Mouse (Mus musculus): ENCODE data around the gene Actr6. TPM values are rescaled to one million over a fixed set of nuclear protein-coding genes. Genes with fewer than 3 reads are reported as not detected.
"Not testable (repeated sequence)": the region's sequence is repeated elsewhere in the genome, so short reads cannot be mapped to it uniquely, and the experiment has no call there.

The Actr6 gene
- total RNA-seq, 2 experiments from 2014 or later, result 20.6 to 24.5 TPM

GRCm38 (mm10) chr10:89680517-89680916 lies 51.6 kb downstream of the Actr6 start:
- DNase-seq, result no peak

- no peak for DNase-seq
These were observed 52.6 kb downstream of the Actr6 start for GRCm38 (mm10) chr10:89679448-89679847.

- DNase-seq, result no peak
These were observed 54.0 kb downstream of the Actr6 start for GRCm38 (mm10) chr10:89678054-89678453.

GRCm38 (mm10) chr10:89676609-89677008 lies 55.5 kb downstream of the Actr6 start:
- no peak for DNase-seq

- DNase-seq, result not testable (repeated sequence)
These were observed 61.7 kb downstream of the Actr6 start for GRCm38 (mm10) chr10:89670371-89670770.

GRCm38 (mm10) chr10:89667571-89667970 lies 64.5 kb downstream of the Actr6 start:
- no peak for DNase-seq

GRCm38 (mm10) chr10:89665679-89666078 lies 66.4 kb downstream of the Actr6 start:
- no peak for DNase-seq

- no peak for DNase-seq
These were observed 67.0 kb downstream of the Actr6 start for GRCm38 (mm10) chr10:89664977-89665645.

Other genes starting within 250 kb of the Actr6 start
- 10 to 100 TPM; 14.5 to 19.2 TPM for gene Nr1h4, start 198.7 kb downstream of the Actr6 start, total RNA-seq (2021)
- gene Slc17a8, start 111.0 kb downstream of the Actr6 start, total RNA-seq (2021), result 1 to 10 TPM in 1 of 2 experiments, under 1 TPM in 1; 0.33 to 1.0 TPM
- 10 to 100 TPM; 34.2 to 36.9 TPM for gene Scyl2, start 46.0 kb downstream of the Actr6 start, total RNA-seq (2021)
- gene Uhrf1bp1l, start 12.7 kb upstream of the Actr6 start, total RNA-seq (2021), result 10 to 100 TPM; 47.1 to 52.6 TPM
- gene Anks1b, start 141.2 kb upstream of the Actr6 start, total RNA-seq (2021), result 1 to 10 TPM; 1.7 to 2.0 TPM